8 mouse cellular contexts compared by ENCODE assay signal in genomic region chr17:35048149-35048931, GRCm38 (mm10). TPM values are rescaled to one million over a fixed set of nuclear protein-coding genes. Genes with fewer than 3 reads are reported as not detected.
DNase-seq lines count a peak whose midpoint lies in the region; ATAC-seq and TF ChIP-seq lines count a peak whose summit lies in the region.

No protein-coding gene starts in this region.

- TF ChIP-seq EP300 in heart, adult 2 months (IDR thresholded peaks at IDR 0.05; ENCODE audit: insufficient read depth, low read depth, low read length) = 0 out of 2 replicates have a peak, but pooled peaks have one; percentile 12

- TF ChIP-seq CTCF in heart, adult 2 months (IDR thresholded peaks at IDR 0.05) = no peak

- peak; percentile 42 to 46 for DNase-seq in heart, adult 2 months
- no peak for DNase-seq in heart, postnatal 25 days (ENCODE audit: low spot score)
- DNase-seq in T-cell, adult 2 months (ENCODE audit: low spot score) = peak; percentile 42
- DNase-seq in liver, embryonic 11.5 days (ENCODE audit: low spot score) = peak; percentile 71
- peak; percentile 70 for DNase-seq in thymus, postnatal 0 days (ENCODE audit: low spot score)
- no peak for DNase-seq in frontal cortex, postnatal 10 days (ENCODE audit: low spot score in 2 of 2)

- peaks cover 1% of the 10 kb centered on the region; the same call in 1 of the 2 replicates for H3K36me3 ChIP-seq in heart, adult 2 months (ENCODE audit: control insufficient read depth, insufficient read depth, low read length)
- H3K36me3 ChIP-seq in liver, embryonic 11.5 days (ENCODE audit: control insufficient read depth, insufficient read depth, low read length) = peaks cover 9% of the 10 kb centered on the region

- H3K9me3 ChIP-seq in liver, embryonic 11.5 days (ENCODE audit: control insufficient read depth, low read length) = no peaks in the 10 kb centered on the region

- H3K4me2 ChIP-seq in liver, embryonic 11.5 days = peak overlapping the region; percentile 99

- no peak overlapping the region for H3K4me3 ChIP-seq in heart, adult 2 months
- peak overlapping the region; percentile 36 for H3K4me3 ChIP-seq in liver, embryonic 11.5 days (ENCODE audit: low read depth, low read length)

- 0 out of 4 replicates have a peak, but pooled peaks have one; percentile 6 to 24 for ATAC-seq in hematopoietic stem cell, adult 5-6 weeks (replicated peaks in 1 of 2; ENCODE audit: insufficient read depth in 1 of 2, low FRiP score in 2 of 2, low TSS enrichment in 1 of 2, low read depth in 1 of 2, poor library complexity in 2 of 2, severe bottlenecking in 2 of 2)
- no peak for ATAC-seq in liver, embryonic 11.5 days (replicated peaks; ENCODE audit: low FRiP score)
- ATAC-seq in frontal cortex, adult (ENCODE audit: low TSS enrichment) = no peak

- no peaks in the 10 kb centered on the region for H3K79me2 ChIP-seq in heart, adult 2 months (replicated peaks; ENCODE audit: control insufficient read depth, insufficient read depth, low read length)

- TF ChIP-seq POLR2A in heart, adult 2 months (IDR thresholded peaks at IDR 0.05; ENCODE audit: insufficient read depth, low read depth, low read length) = peak; percentile 65

- H3K4me1 ChIP-seq in heart, adult 2 months (ENCODE audit: control insufficient read depth, insufficient read depth, low read length) = peaks cover 16% of the 10 kb centered on the region
- peaks cover 68% of the 10 kb centered on the region for H3K4me1 ChIP-seq in liver, embryonic 11.5 days (replicated peaks; ENCODE audit: control insufficient read depth, insufficient read depth, low read length)

- peak overlapping the region; percentile 85 for H3K27ac ChIP-seq in heart, adult 2 months
- peak overlapping the region; percentile 87 for H3K27ac ChIP-seq in liver, embryonic 11.5 days (ENCODE audit: low read depth, low read length)

- no peaks in the 10 kb centered on the region for H3K27me3 ChIP-seq in heart, adult 2 months (ENCODE audit: control insufficient read depth, insufficient read depth, low read length)
- no peaks in the 10 kb centered on the region for H3K27me3 ChIP-seq in liver, embryonic 11.5 days (replicated peaks; ENCODE audit: control insufficient read depth, insufficient read depth, low read length)

- intact Hi-C loops in heart, adult 2 months (cut with DNase I) = no loop called here
- intact Hi-C loops in heart, postnatal 25 days (cut with DNase I) = no loop called here

- WGBS in heart, adult 2 months = 15% methylated on average over 11 of the region's 11 CpGs
- 12% methylated on average over 11 of the region's 11 CpGs for WGBS in liver, embryonic 11.5 days

- H3K9ac ChIP-seq in heart, adult 2 months (ENCODE audit: low read depth, low read length) = peak overlapping the region; percentile 39; the same call in 1 of the 2 replicates
- peak overlapping the region; percentile 86 for H3K9ac ChIP-seq in liver, embryonic 11.5 days (ENCODE audit: low read depth, low read length)

RNA-seq across cellular contexts. Expression of gene Clic1, which starts 1.4 kb away (rescaled TPM):
- total RNA-seq in heart, adult 2 months (2021) = 10 to 100 TPM; 32.5 to 33.1 TPM
- polyA plus RNA-seq in heart, adult 2 months (2012; rRNA removed) = 44.4 and 51.6 TPM in 2 replicates
- total RNA-seq in heart, postnatal 25 days (2021) = 10 to 100 TPM; 40.0 to 46.1 TPM
- total RNA-seq in hematopoietic stem cell, adult 5-6 weeks (2017) = 294 and 299 TPM in 2 replicates
- 118 and 134 TPM in 2 replicates for polyA plus RNA-seq in liver, embryonic 11.5 days (2014; fragmentation: Nextera tagmentation; extraction: Ambion mirVana)
- 501 and 524 TPM in 2 replicates for polyA plus RNA-seq in thymus, postnatal 0 days (2015; fragmentation: Nextera tagmentation; extraction: Ambion mirVana)

RNA-seq across cellular contexts. Expression of gene Msh5, which starts 1.8 kb away (rescaled TPM):
- total RNA-seq in heart, adult 2 months (2021) = under 1 TPM; 0.23 to 0.29 TPM
- 1.00 and 1.2 TPM in 2 replicates for polyA plus RNA-seq in heart, adult 2 months (2012; rRNA removed)
- total RNA-seq in heart, postnatal 25 days (2021) = 1 to 10 TPM in 1 of 2 experiments, under 1 TPM in 1; 0.57 to 1.3 TPM
- total RNA-seq in hematopoietic stem cell, adult 5-6 weeks (2017) = 3.7 and 7.9 TPM in 2 replicates
- polyA plus RNA-seq in liver, embryonic 11.5 days (2014; fragmentation: Nextera tagmentation; extraction: Ambion mirVana) = 3.8 and 4.7 TPM in 2 replicates
- polyA plus RNA-seq in thymus, postnatal 0 days (2015; fragmentation: Nextera tagmentation; extraction: Ambion mirVana) = 8.9 and 13.5 TPM in 2 replicates

RNA-seq across cellular contexts. Expression of gene Ddah2, which starts 10.5 kb away (rescaled TPM):
- 10 to 100 TPM; 20.0 to 20.5 TPM for total RNA-seq in heart, adult 2 months (2021)
- polyA plus RNA-seq in heart, adult 2 months (2012; rRNA removed) = 31.4 and 40.8 TPM in 2 replicates
- 10 to 100 TPM; 27.7 to 31.3 TPM for total RNA-seq in heart, postnatal 25 days (2021)
- 27.4 and 32.3 TPM in 2 replicates for total RNA-seq in hematopoietic stem cell, adult 5-6 weeks (2017)
- polyA plus RNA-seq in liver, embryonic 11.5 days (2014; fragmentation: Nextera tagmentation; extraction: Ambion mirVana) = 124 and 132 TPM in 2 replicates
- polyA plus RNA-seq in thymus, postnatal 0 days (2015; fragmentation: Nextera tagmentation; extraction: Ambion mirVana) = 51.6 and 57.5 TPM in 2 replicates

RNA-seq across cellular contexts. Expression of gene Ly6g6c, which starts 16.8 kb away (rescaled TPM):
- under 1 TPM; 0.34 to 0.55 TPM for total RNA-seq in heart, adult 2 months (2021)
- 0.23 and 0.64 TPM in 2 replicates for polyA plus RNA-seq in heart, adult 2 months (2012; rRNA removed)
- not detected for total RNA-seq in heart, postnatal 25 days (2021)
- not detected in 2 replicates for total RNA-seq in hematopoietic stem cell, adult 5-6 weeks (2017)
- 0.34 and 1.8 TPM in 2 replicates for polyA plus RNA-seq in liver, embryonic 11.5 days (2014; fragmentation: Nextera tagmentation; extraction: Ambion mirVana)
- 0.27 and 0.57 TPM in 2 replicates for polyA plus RNA-seq in thymus, postnatal 0 days (2015; fragmentation: Nextera tagmentation; extraction: Ambion mirVana)

RNA-seq across cellular contexts. Expression of gene Mpig6b, which starts 17.6 kb away (rescaled TPM):
- total RNA-seq in heart, adult 2 months (2021) = 1 to 10 TPM in 1 of 2 experiments, under 1 TPM in 1; 0.31 to 2.4 TPM
- polyA plus RNA-seq in heart, adult 2 months (2012; rRNA removed) = 0.32 and 1.4 TPM in 2 replicates
- under 1 TPM; 0.18 to 0.87 TPM for total RNA-seq in heart, postnatal 25 days (2021)
- not detected in 2 replicates for total RNA-seq in hematopoietic stem cell, adult 5-6 weeks (2017)
- 8.4 and 11.2 TPM in 2 replicates for polyA plus RNA-seq in liver, embryonic 11.5 days (2014; fragmentation: Nextera tagmentation; extraction: Ambion mirVana)
- 0.06 and 0.08 TPM in 2 replicates for polyA plus RNA-seq in thymus, postnatal 0 days (2015; fragmentation: Nextera tagmentation; extraction: Ambion mirVana)

Comparison
In these comparisons a context has a peak if more than half of its experiments do, and no peak if none do; other contexts are left out.
1. DNase-seq: peak in heart, adult 2 months (2 of 2), T-cell, adult 2 months (single experiment), liver, embryonic 11.5 days (single experiment) and thymus, postnatal 0 days (single experiment); none in heart, postnatal 25 days (single experiment) and frontal cortex, postnatal 10 days (0 of 2).
2. ATAC-seq: peak in hematopoietic stem cell, adult 5-6 weeks (2 of 2); none in liver, embryonic 11.5 days (single experiment) and frontal cortex, adult (single experiment).